Mouse (Mus musculus) hindbrain, embryonic 11.5 days (tissue): ENCODE results near the gene Calm4. TPM values are rescaled to one million over a fixed set of nuclear protein-coding genes. Genes with fewer than 3 reads are reported as not detected.

Source experiments
- polyA plus RNA-seq: library from polyadenylated mRNA; unstranded; fragments of >200 nt; fragmentation: Nextera tagmentation; extraction: Ambion mirVana; gene quantifications from 2 replicates; pipeline ENCODE4 v1.2.1, GENCODE M21; 2014

The Calm4 gene
- polyA plus RNA-seq, 1 experiment from 2014 or later: not detected

Other genes with a start within 250 kb of the Calm4 start
- gene Fam208b, start 226.6 kb upstream of the Calm4 start, polyA plus RNA-seq: 21.1 and 37.2 TPM in 2 replicates
- gene Asb13, start 203.7 kb upstream of the Calm4 start, polyA plus RNA-seq: 7.8 and 13.2 TPM in 2 replicates
- not detected in 2 replicates for gene Calml3, start 33.4 kb upstream of the Calm4 start, polyA plus RNA-seq
- not detected in 2 replicates for gene Calm5, start 16.4 kb downstream of the Calm4 start, polyA plus RNA-seq
- gene Net1, start 80.5 kb downstream of the Calm4 start, polyA plus RNA-seq: 31.4 and 33.9 TPM in 2 replicates
- not detected in 2 replicates for gene Tubal3, start 80.5 kb downstream of the Calm4 start, polyA plus RNA-seq
- gene Ucn3, start 107.6 kb downstream of the Calm4 start, polyA plus RNA-seq: not detected in 2 replicates
- 0.06 and 0.22 TPM in 2 replicates for gene Akr1c14, start 211.3 kb downstream of the Calm4 start, polyA plus RNA-seq